Mouse (Mus musculus) C2C12 (cell line): ENCODE measurements around the gene Mindy4. TPM values are rescaled to one million over a fixed set of nuclear protein-coding genes. Genes with fewer than 3 reads are reported as not detected.

Source experiments
- H3K27me3 ChIP-seq: one replicate; pipeline ENCODE4 v1.6.1; 2011; ENCODE audit not compliant: control insufficient read depth, insufficient read depth, insufficient read length
- H3K36me3 ChIP-seq: one replicate; pipeline ENCODE4 v1.6.1; 2011; ENCODE audit not compliant: control insufficient read depth, insufficient read depth
- H3K4me3 ChIP-seq: one replicate; pipeline ENCODE4 v1.5.1; 2011; ENCODE audit warnings: mild to moderate bottlenecking, control low read depth; ENCODE audit not compliant: poor library complexity, insufficient read depth, severe bottlenecking
- H3K79me2 ChIP-seq: one replicate; pipeline ENCODE4 v1.6.1; 2011; ENCODE audit not compliant: control insufficient read depth, insufficient read depth
- H3K79me3 ChIP-seq: one replicate; pipeline ENCODE4 v1.6.1; 2011; ENCODE audit warnings: low read depth, control low read depth
- H3ac ChIP-seq: one replicate; pipeline ENCODE3; 2011; ENCODE audit warnings: low read depth; ENCODE audit not compliant: control insufficient read depth, insufficient read length
- CEBPB ChIP-seq: IDR thresholded peaks from one replicate; pipeline ENCODE4 v1.6.1; 2011; ENCODE audit warnings: low read depth, mild to moderate bottlenecking, control low read depth, moderate library complexity
- CTCF ChIP-seq: IDR thresholded peaks from one replicate; pipeline ENCODE4 v1.5.1; 2011; ENCODE audit not compliant: control insufficient read depth, insufficient read depth, insufficient read length
- FOSL1 ChIP-seq: IDR thresholded peaks from one replicate; pipeline ENCODE4 v1.8.0; 2011; ENCODE audit warnings: mild to moderate bottlenecking, low read length; ENCODE audit not compliant: poor library complexity, insufficient read depth, severe bottlenecking
- MAX ChIP-seq: IDR thresholded peaks from one replicate; pipeline ENCODE4 v1.6.1; 2011; ENCODE audit warnings: mild to moderate bottlenecking, control low read depth
- MYOD1 ChIP-seq: IDR thresholded peaks from one replicate; pipeline ENCODE4 v1.6.1; 2011; ENCODE audit warnings: low read depth; ENCODE audit not compliant: control insufficient read depth, insufficient read length
- MYOG ChIP-seq: IDR thresholded peaks from one replicate; pipeline ENCODE4 v1.6.1; 2011; ENCODE audit not compliant: control insufficient read depth, insufficient read length; ENCODE audit errors: extremely low read depth
- USF1 ChIP-seq: IDR thresholded peaks from one replicate; pipeline ENCODE4 v1.6.1; 2011; ENCODE audit warnings: low read depth, mild to moderate bottlenecking, control low read depth, moderate library complexity
- polyA plus RNA-seq: library from polyadenylated mRNA; unstranded; fragments of >200 nt; fragmentation: generic; extraction: Trizol; gene quantifications from one replicate; pipeline ENCODE4 v1.2.1, GENCODE M21; 2012; ENCODE audit warnings: missing spikeins

The Mindy4 gene
- polyA plus RNA-seq, 1 experiment: 2.6 TPM

DNA sequence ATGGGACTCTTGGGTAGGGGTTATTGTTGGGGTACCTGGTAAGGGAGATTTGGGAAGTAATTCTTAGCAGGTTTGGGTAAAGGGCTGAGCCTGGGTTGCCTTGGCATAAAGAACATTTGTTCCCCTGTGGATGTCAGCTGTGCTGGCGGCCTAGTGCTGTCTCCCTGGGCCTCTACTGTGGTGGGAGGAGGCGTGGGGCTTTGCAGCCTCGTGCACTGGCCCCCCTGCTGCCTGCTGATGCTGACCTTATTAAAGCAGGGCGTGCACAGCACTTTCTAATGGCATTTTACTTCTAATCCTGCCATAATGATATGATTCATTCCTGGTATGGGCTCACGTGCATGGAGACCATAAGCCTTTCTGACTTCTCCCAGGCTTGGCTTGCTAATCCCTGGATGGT, 82.0 kb downstream of the Mindy4 start:
- no peaks in the 10 kb centered on the region for H3K79me2 ChIP-seq
- TF ChIP-seq CEBPB (no peak), MYOG (no peak), MYOD1 (no peak), FOSL1 (no peak), USF1 (no peak)
- no peaks in the 10 kb centered on the region for H3K79me3 ChIP-seq
- H3ac ChIP-seq: no peak overlapping the region
- no peak overlapping the region for H3K4me3 ChIP-seq
- H3K27me3 ChIP-seq: no peaks in the 10 kb centered on the region
- no peaks in the 10 kb centered on the region for H3K36me3 ChIP-seq

DNA sequence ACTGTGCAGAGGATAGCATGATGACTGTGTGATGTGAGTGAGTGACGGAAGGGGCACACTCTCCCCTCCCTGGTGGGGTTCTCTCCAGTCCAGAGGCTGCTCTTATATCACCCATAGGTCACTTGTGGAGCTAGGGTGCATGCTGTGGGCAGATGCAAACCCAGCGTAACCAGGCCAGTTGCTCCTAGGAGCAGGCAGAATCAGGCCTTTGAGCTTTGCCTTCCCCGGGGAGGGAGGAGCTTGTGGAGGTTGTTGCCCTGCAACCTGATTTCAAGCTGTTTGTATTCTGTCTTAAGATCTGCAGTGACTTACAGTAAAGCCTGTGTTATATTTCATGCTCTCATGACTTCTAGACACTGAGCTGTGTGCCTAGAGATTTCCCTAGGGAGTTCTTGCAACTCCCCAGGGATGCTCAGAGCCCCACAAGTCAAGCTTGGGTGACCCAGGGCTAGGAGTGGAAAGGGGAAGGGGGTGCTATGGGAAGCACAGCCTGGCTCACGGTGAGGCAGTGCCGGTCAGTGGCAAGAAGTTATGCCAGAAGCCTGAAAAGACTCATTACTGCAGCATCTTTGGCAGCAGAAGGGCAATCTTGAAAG, 84.9 kb downstream of the Mindy4 start:
- no peak overlapping the region for H3K4me3 ChIP-seq
- H3K36me3 ChIP-seq: no peaks in the 10 kb centered on the region
- H3K79me3 ChIP-seq: no peaks in the 10 kb centered on the region
- no peak overlapping the region for H3ac ChIP-seq
- no peaks in the 10 kb centered on the region for H3K79me2 ChIP-seq
- H3K27me3 ChIP-seq: no peaks in the 10 kb centered on the region
- no peak for TF ChIP-seq CEBPB
- TF ChIP-seq USF1: no peak
- TF ChIP-seq MYOD1: no peak
- TF ChIP-seq FOSL1: no peak
- TF ChIP-seq MYOG: no peak
- no peak for TF ChIP-seq CTCF
- no peak for TF ChIP-seq MAX

DNA sequence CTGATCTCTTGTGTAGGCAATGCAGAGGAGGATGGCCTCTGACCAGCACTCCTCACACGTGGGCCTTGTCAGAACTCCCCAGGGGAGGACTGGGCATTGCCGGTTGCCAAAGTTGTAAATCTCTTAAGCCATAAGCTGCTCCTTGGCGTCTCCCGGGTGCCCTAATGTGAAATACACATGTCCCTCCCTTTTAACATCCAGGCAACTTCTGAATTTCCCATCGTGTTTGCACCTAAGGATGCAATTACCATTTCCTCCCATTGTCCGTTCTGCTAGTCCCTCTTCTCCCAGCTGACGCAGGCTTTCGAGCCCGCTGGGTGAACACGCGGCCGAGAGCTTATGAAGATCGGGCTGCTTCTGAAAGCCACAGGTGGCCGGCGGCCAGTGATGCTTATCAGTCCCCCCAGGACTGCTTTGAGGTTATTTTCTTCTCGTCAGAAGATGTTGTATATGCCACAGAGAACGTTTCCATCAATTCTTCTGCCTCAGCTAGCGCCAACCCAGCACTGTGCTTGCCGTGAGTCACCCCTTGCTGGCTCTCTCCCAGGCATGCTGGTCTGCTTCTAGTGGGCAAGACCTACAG, 91.5 kb downstream of the Mindy4 start:
- Histone ChIP-seq H3K36me3 (no peaks in the 10 kb centered on the region), H3ac (no peak overlapping the region), H3K27me3 (no peaks in the 10 kb centered on the region), H3K79me2 (no peaks in the 10 kb centered on the region), H3K4me3 (no peak overlapping the region), H3K79me3 (no peaks in the 10 kb centered on the region)
- peak; percentile 19 for TF ChIP-seq MAX
- TF ChIP-seq MYOG: no peak
- peak; percentile 26 for TF ChIP-seq FOSL1
- TF ChIP-seq CEBPB: no peak
- TF ChIP-seq USF1: peak; percentile 76
- TF ChIP-seq CTCF: no peak

DNA sequence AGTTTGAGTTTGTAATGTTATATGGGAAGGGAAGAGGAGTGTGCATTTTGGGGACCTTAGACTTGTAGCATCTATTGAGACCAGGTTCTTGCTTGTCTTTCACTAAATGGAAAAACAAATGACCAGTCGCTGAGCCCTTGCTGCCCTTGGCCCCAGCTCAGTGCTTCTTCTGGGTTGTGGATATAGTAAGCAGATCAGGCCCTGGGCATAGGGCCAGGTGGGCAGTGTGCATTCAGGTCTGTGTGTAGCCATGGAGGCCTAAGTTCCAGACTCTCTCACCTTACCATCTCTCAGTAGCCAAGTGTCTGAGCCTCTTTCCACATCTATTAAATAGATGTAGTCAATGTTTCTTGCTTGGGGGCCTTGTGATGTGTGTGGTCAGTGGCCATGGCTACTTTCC, 92.1 kb downstream of the Mindy4 start:
- no peaks in the 10 kb centered on the region for H3K27me3 ChIP-seq
- H3K4me3 ChIP-seq: no peak overlapping the region
- no peaks in the 10 kb centered on the region for H3K36me3 ChIP-seq
- no peaks in the 10 kb centered on the region for H3K79me3 ChIP-seq
- H3K79me2 ChIP-seq: no peaks in the 10 kb centered on the region
- H3ac ChIP-seq: no peak overlapping the region
- TF ChIP-seq CEBPB: no peak
- TF ChIP-seq MYOD1: no peak
- no peak for TF ChIP-seq MAX
- TF ChIP-seq CTCF: no peak
- no peak for TF ChIP-seq MYOG
- no peak for TF ChIP-seq FOSL1
- TF ChIP-seq USF1: no peak

DNA sequence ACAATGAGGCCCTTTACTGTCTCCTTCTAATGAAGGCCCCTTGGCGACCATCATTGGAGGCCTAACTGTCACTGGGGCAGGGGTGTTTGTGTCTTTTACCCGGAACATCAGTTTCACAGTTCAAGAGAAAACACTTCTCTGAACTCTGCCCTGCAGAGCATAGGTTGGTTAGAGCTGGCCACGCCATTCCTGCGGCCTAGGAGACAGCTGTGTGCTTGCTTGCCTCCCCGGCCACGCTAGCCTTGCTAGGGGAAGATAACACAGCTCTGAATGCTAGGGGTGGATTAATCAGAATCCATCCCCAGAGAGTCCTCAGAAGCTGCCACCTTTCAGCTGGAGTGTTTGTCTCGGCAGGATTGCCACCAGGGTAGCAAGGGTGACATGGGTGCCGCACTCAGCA, 96.3 kb downstream of the Mindy4 start:
- H3K79me3 ChIP-seq: no peaks in the 10 kb centered on the region
- no peaks in the 10 kb centered on the region for H3K36me3 ChIP-seq
- no peak overlapping the region for H3K4me3 ChIP-seq
- no peaks in the 10 kb centered on the region for H3K79me2 ChIP-seq
- H3ac ChIP-seq: no peak overlapping the region
- TF ChIP-seq MAX: no peak
- TF ChIP-seq USF1: no peak
- TF ChIP-seq CEBPB: no peak
- no peak for TF ChIP-seq MYOD1
- no peak for TF ChIP-seq MYOG
- TF ChIP-seq CTCF: no peak
- TF ChIP-seq FOSL1: no peak
- H3K27me3 ChIP-seq: no peaks in the 10 kb centered on the region
